ENCODE assay signal across 1 mouse cellular context in the genomic region with DNA sequence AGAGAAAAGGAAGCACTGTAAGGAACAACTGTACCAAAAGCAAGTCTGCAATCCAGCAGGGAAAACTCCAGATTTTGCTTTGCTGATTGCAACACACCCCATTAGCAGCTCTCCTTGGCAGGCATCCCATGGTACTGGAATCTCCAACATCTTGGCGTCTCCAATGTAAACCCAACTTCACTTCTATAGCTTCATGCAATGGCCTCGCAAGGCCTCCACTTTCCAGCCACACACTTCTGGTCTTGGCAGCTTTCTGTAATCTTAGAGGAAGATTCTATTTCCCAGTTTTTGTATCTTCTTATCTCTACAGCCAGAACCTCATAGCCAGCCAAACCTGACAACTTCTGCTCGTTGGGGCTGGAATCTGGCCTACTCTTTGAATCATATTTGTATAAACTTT.
TF ChIP-seq lines count a peak whose summit lies in the region.

No protein-coding gene starts in this region.

TF ChIP-seq in MEL, 35 proteins besides CTCF, POLR2A, EP300 and RAD21 (continued from another document):
- TF ChIP-seq RCOR1 (IDR thresholded peaks at IDR 0.05; ENCODE audit: low read depth, low read length) (peak; percentile 82), NRF1 (IDR thresholded peaks at IDR 0.05; ENCODE audit: insufficient read depth, low read depth, low read length, poor library complexity, severe bottlenecking) (no peak), E2F4 (IDR thresholded peaks at IDR 0.05; ENCODE audit: borderline replicate concordance, low read depth, low read length) (no peak), ETS1 (IDR thresholded peaks at IDR 0.05; ENCODE audit: low read depth, low read length) (peak; percentile 62), CHD1 (IDR thresholded peaks at IDR 0.05; ENCODE audit: low read depth, low read length) (no peak), MAX (IDR thresholded peaks at IDR 0.05; ENCODE audit: low read length) (no peak), KAT2A (conservative IDR thresholded peaks at IDR 0.05; ENCODE audit: low read depth, low read length) (no peak), MEF2A (IDR thresholded peaks at IDR 0.05; ENCODE audit: extremely low read depth, insufficient replicate concordance, low read depth, low read length, poor library complexity, severe bottlenecking) (no peak), TCF12 (IDR thresholded peaks at IDR 0.05; ENCODE audit: low read depth, low read length) (peak; percentile 86), UBTF (IDR thresholded peaks at IDR 0.05; ENCODE audit: borderline replicate concordance, insufficient read depth, low read depth, low read length) (no peak), MYC (IDR thresholded peaks at IDR 0.05; ENCODE audit: low read depth, low read length) (no peak), NELFE (IDR thresholded peaks at IDR 0.05; ENCODE audit: low read depth, low read length) (no peak)
